29 mouse cellular contexts compared by ENCODE assay signal in the genomic region with DNA sequence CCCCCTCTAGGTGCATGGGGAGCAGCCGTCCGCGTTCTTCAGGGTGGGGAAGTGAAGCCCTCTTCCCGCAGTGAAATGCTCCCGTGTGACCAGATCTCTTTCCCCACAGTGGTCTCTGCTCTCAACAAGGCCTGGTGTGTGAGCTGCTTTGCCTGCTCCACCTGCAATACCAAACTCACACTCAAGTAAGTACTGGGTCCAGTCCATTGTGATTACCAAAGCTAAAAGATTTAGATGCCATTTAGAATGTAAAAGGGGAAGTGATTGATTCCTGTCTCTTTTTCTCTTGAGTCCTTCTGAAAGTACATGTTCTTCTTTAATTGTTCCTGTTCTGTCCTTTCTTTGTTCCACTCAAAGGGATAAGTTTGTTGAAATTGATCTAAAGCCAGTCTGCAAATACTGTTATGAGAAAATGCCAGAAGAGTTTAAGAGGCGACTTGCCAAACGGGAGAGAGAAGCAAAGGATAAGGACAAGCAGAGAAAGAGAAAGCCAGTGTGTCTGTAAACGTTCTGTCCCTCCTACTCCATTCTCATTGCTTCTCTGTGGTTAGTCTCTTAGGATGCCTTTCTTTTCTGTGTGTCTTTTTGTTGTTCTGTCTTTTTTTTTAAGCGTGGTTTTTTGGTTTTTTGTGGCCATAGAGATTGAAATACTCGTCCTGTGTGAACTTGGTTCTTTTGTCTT. TPM values are rescaled to one million over a fixed set of nuclear protein-coding genes. Genes with fewer than 3 reads are reported as not detected.
A peak's percentile ranks its signal among the peaks of the same experiment; 100 is the strongest.
DNase-seq lines count a peak whose midpoint lies in the region; ATAC-seq and TF ChIP-seq lines count a peak whose summit lies in the region.
"Had no signal": no experiment of that assay in that cellular context is flagged by ENCODE, and none has a peak within 500 bp of the region (broad histone marks: within the 10 kb centered on the region; RNA-seq: fewer than 3 reads in every experiment).

No protein-coding gene starts in this region.

- H3K9me3 ChIP-seq in lung, embryonic 15.5 days: no peaks in the 10 kb centered on the region
- H3K9me3 ChIP-seq: heart, embryonic 10.5 days; hindbrain, embryonic 15.5 days; limb, embryonic 12.5 days; liver, embryonic 12.5 days; midbrain, embryonic 13.5 days; neural tube, embryonic 13.5 days had no signal

- no peaks in the 10 kb centered on the region for H3K27me3 ChIP-seq in lung, embryonic 15.5 days
- H3K27me3 ChIP-seq: hindbrain, embryonic 15.5 days; limb, embryonic 12.5 days; liver, embryonic 12.5 days; midbrain, embryonic 13.5 days; neural tube, embryonic 13.5 days had no signal

- H3K4me2 ChIP-seq in lung, embryonic 15.5 days: no peak overlapping the region
- H3K4me2 ChIP-seq: hindbrain, embryonic 15.5 days; limb, embryonic 12.5 days; liver, embryonic 12.5 days; midbrain, embryonic 13.5 days; neural tube, embryonic 13.5 days had no signal

- peak overlapping the region; percentile 27; the same call in 1 of the 2 replicates for H3K27ac ChIP-seq in lung, embryonic 15.5 days
- H3K27ac ChIP-seq: heart, embryonic 10.5 days; hindbrain, embryonic 15.5 days; limb, embryonic 12.5 days; liver, embryonic 12.5 days; midbrain, embryonic 13.5 days; neural tube, embryonic 13.5 days; stomach, postnatal 0 days had no signal

- ATAC-seq in lung, embryonic 15.5 days (ENCODE audit: borderline replicate concordance, extremely low read depth, low FRiP score, low TSS enrichment): no peak
- ATAC-seq in megakaryocyte, adult 5-6 weeks (ENCODE audit: poor library complexity, severe bottlenecking): no peak
- ATAC-seq: CD4-positive, CD25-positive, alpha-beta regulatory T cell, adult 4 months; forebrain, postnatal 0 days; inflammation-experienced regulatory T-cells, adult 6 months; liver, embryonic 12.5 days; liver, postnatal 0 days; midbrain, embryonic 13.5 days had no signal

- DNase-seq in heart, adult 11 months: peak; percentile 57
- DNase-seq in heart, adult 9 months (ENCODE audit: low spot score in 2 of 2): no peak
- DNase-seq in lung, adult 2 months: no peak
- DNase-seq in adipocyte (ENCODE audit: low spot score): peak; percentile 71
- no peak for DNase-seq in thymus, postnatal 10 days (ENCODE audit: low spot score in 2 of 2)
- DNase-seq: adrenal gland, adult 2 months; adrenal gland, postnatal 36 days; cerebellum, adult 18-20 months; cerebellum, postnatal 10 days; forebrain, postnatal 0 days; gastrocnemius, postnatal 36 days; kidney, adult 11 months; kidney, postnatal 14 days; liver, postnatal 0 days; right cerebral cortex, postnatal 4 days; thymus, adult 18-20 months; thymus, postnatal 36 days had no signal

- TF ChIP-seq POLR2A in lung, adult 2 months (IDR thresholded peaks at IDR 0.05; ENCODE audit: borderline replicate concordance, extremely low read depth, low read depth, low read length): no peak

- H3K4me1 ChIP-seq in lung, embryonic 15.5 days: peaks cover 9% of the 10 kb centered on the region
- H3K4me1 ChIP-seq in lung, adult 2 months (ENCODE audit: control insufficient read depth, insufficient read depth, low read length): no peaks in the 10 kb centered on the region
- H3K4me1 ChIP-seq: heart, embryonic 10.5 days; hindbrain, embryonic 15.5 days; limb, embryonic 12.5 days; midbrain, embryonic 13.5 days; neural tube, embryonic 13.5 days had no signal

- no peak overlapping the region for H3K9ac ChIP-seq in lung, embryonic 15.5 days
- H3K9ac ChIP-seq: forebrain, postnatal 0 days; hindbrain, embryonic 15.5 days; limb, embryonic 12.5 days; liver, embryonic 12.5 days; liver, postnatal 0 days; midbrain, embryonic 13.5 days; neural tube, embryonic 13.5 days had no signal

- no peak overlapping the region for H3K4me3 ChIP-seq in lung, embryonic 15.5 days
- H3K4me3 ChIP-seq in lung, adult 2 months (replicated peaks; ENCODE audit: extremely low read depth, low read depth, low read length): no peak overlapping the region
- H3K4me3 ChIP-seq: erythroblast, embryonic 14.5 days; heart, embryonic 10.5 days; hindbrain, embryonic 15.5 days; limb, embryonic 12.5 days; liver, embryonic 12.5 days; midbrain, embryonic 13.5 days; neural tube, embryonic 13.5 days had no signal

- TF ChIP-seq CTCF in lung, adult 2 months (IDR thresholded peaks at IDR 0.05; ENCODE audit: insufficient read depth, low read length): no peak

- WGBS in lung, embryonic 15.5 days: 79% methylated on average over 10 of the region's 10 CpGs
- 78% methylated on average over 10 of the region's 10 CpGs for WGBS in lung, adult 2 months

- H3K36me3 ChIP-seq in lung, embryonic 15.5 days: peaks cover 53% of the 10 kb centered on the region

RNA-seq across cellular contexts. Expression of a gene that starts 28.3 kb away (rescaled TPM):
- 26.5 and 27.9 TPM in 2 replicates for polyA plus RNA-seq in lung, embryonic 15.5 days (2015; fragmentation: Nextera tagmentation; extraction: Ambion mirVana)
- 3.1 and 4.8 TPM in 2 replicates for polyA plus RNA-seq in lung, adult 2 months (2012; rRNA removed)
- total RNA-seq in megakaryocyte, adult 5-6 weeks (2015): 67.2 and 73.3 TPM in 2 replicates
- 94.2 and 106 TPM in 2 replicates for total RNA-seq in megakaryocyte, adult 5-6 weeks (2017)

Comparison
In these comparisons a context has a peak if more than half of its experiments do, and no peak if none do; other contexts are left out.
1. DNase-seq: peak in heart, adult 11 months (single experiment) and adipocyte (single experiment); none in heart, adult 9 months (0 of 2), lung, adult 2 months (single experiment) and thymus, postnatal 10 days (0 of 2).